Mouse (Mus musculus): ENCODE results near the gene Aspscr1. TPM values are rescaled to one million over a fixed set of nuclear protein-coding genes. Genes with fewer than 3 reads are reported as not detected.

Gene Aspscr1
- polyA plus RNA-seq, 1 experiment from 2014 or later = 107 TPM

- no peak for ATAC-seq (ENCODE audit: insufficient number of reproducible peaks, low FRiP score, low TSS enrichment, low read depth)
- no peak overlapping the region for H3K4me3 ChIP-seq
Observed at GRCm38 (mm10) chr11:120647047-120647830, 25.5 kb upstream of the Aspscr1 start.

GRCm38 (mm10) chr11:120648001-120648476 is 24.7 kb upstream of the Aspscr1 start, which contains the start of gene Myadml2:
TSS of gene Myadml2 (minus strand) at chr11:120648158.
- no peak within 1 kb of the TSS for H3K9ac ChIP-seq
- no peak for ATAC-seq (ENCODE audit: insufficient number of reproducible peaks, low FRiP score, low TSS enrichment, low read depth)
- H3K36me3 ChIP-seq = no peaks in the 10 kb centered on the region
- 4% methylated on average over 13 of the region's 13 CpGs for WGBS
- peaks cover 13% of the 10 kb centered on the region for H3K4me1 ChIP-seq
- H3K27me3 ChIP-seq = peaks cover 13% of the 10 kb centered on the region
- H3K27ac ChIP-seq = no peak within 1 kb of the TSS
- no peak within 1 kb of the TSS for H3K4me3 ChIP-seq
- H3K4me2 ChIP-seq = peak within 1 kb of the TSS; percentile 20; the same call in 1 of the 2 replicates
- no peaks in the 10 kb centered on the region for H3K9me3 ChIP-seq

More at GRCm38 (mm10) chr11:120647047-120647830, 25.5 kb upstream of the Aspscr1 start:
- WGBS = 79% methylated on average over 35 of the region's 35 CpGs
- Histone ChIP-seq H3K27ac (no peak overlapping the region), H3K9ac (no peak overlapping the region), H3K9me3 (no peaks in the 10 kb centered on the region), H3K4me2 (no peak overlapping the region), H3K36me3 (no peaks in the 10 kb centered on the region), H3K4me1 (peaks cover 21% of the 10 kb centered on the region), H3K27me3 (peaks cover 13% of the 10 kb centered on the region)

DNA sequence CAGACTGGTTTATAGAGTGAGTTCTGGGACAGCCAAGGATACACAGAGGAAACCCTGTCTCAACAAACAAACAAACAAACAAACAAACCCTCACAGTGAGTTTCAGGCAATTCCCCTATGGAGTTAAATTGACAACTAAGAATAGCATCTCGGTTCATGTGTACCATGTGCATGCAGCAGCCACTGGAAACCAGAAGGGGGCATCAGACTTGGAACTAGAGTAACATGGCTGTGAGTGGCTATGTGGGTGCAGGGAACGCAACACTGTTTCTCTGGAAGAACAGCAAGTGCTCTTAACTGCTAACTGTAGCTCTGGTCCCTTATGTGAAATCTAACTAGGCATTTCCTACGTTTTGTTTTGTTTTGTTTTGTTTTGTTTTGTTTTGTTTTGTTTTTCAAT is 20.9 kb upstream of the Aspscr1 start:
- Histone ChIP-seq H3K36me3 (no peaks in the 10 kb centered on the region), H3K27ac (no peak overlapping the region), H3K27me3 (peaks cover 19% of the 10 kb centered on the region), H3K4me1 (peaks cover 7% of the 10 kb centered on the region), H3K4me2 (no peak overlapping the region), H3K9ac (no peak overlapping the region), H3K4me3 (no peak overlapping the region), H3K9me3 (no peaks in the 10 kb centered on the region)
- 77% methylated on average over 3 of the region's 3 CpGs for WGBS
- no peak for ATAC-seq (ENCODE audit: insufficient number of reproducible peaks, low FRiP score, low TSS enrichment, low read depth)

DNA sequence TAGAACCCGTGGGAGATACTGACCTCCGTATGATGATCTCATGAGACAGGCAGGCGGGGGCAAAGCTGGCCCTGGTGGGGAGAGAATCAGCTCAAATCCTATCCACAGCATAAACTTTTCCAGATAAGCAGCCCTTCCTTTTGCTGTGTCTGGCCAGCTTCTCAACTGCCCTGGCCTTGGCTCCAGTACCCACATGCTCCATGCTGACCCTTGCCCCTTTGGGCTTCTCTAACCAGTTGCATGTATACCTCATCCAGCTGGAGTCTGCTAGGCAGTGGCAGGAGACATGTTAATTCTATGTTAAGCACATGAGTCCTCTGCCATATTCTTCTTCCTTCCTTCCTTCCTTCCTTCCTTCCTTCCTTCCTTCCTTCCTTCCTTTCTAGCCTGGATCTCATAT is 18.0 kb upstream of the Aspscr1 start:
- no peaks in the 10 kb centered on the region for H3K9me3 ChIP-seq
- no peak for ATAC-seq (ENCODE audit: insufficient number of reproducible peaks, low FRiP score, low TSS enrichment, low read depth)
- H3K4me1 ChIP-seq = peaks cover 9% of the 10 kb centered on the region
- no peak overlapping the region for H3K4me3 ChIP-seq
- H3K36me3 ChIP-seq = no peaks in the 10 kb centered on the region
- WGBS = 70% methylated on average over 3 of the region's 3 CpGs
- no peak overlapping the region for H3K9ac ChIP-seq
- peaks cover 33% of the 10 kb centered on the region for H3K27me3 ChIP-seq
- no peak overlapping the region for H3K4me2 ChIP-seq
- H3K27ac ChIP-seq = no peak overlapping the region

DNA sequence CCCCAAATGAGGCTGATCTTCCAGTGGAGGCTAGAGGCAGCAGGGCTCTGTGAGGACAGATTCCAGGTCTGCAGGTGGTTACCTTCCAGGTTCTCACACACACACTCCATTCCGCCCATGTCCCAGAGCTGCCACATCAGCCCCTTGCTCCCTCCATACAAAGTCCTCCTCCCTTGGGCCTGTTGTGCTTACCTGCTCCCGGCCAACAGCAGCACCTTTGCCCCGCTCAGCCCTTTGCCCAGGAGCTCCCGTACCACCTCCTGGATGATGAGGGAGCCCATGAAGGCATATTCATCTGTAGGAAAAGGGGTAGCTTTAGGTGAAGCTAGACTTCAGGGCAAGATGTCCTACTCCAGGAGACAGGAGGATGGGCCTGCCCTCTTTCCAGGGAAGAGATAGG is 15.5 kb upstream of the Aspscr1 start:
- Histone ChIP-seq H3K4me2 (no peak overlapping the region), H3K9ac (no peak overlapping the region), H3K4me1 (peaks cover 25% of the 10 kb centered on the region), H3K9me3 (no peaks in the 10 kb centered on the region), H3K36me3 (no peaks in the 10 kb centered on the region), H3K27me3 (peaks cover 59% of the 10 kb centered on the region), H3K4me3 (no peak overlapping the region), H3K27ac (no peak overlapping the region)
- no peak for ATAC-seq (ENCODE audit: insufficient number of reproducible peaks, low FRiP score, low TSS enrichment, low read depth)
- WGBS = 81% methylated on average over 4 of the region's 4 CpGs

- Histone ChIP-seq H3K9me3 (no peaks in the 10 kb centered on the region), H3K9ac (no peak overlapping the region), H3K27me3 (peaks cover 74% of the 10 kb centered on the region), H3K36me3 (no peaks in the 10 kb centered on the region), H3K27ac (no peak overlapping the region), H3K4me3 (peak overlapping the region; percentile 48), H3K4me2 (peak overlapping the region; percentile 91), H3K4me1 (peaks cover 25% of the 10 kb centered on the region)
- 4% methylated on average over 24 of the region's 24 CpGs for WGBS
- no peak for ATAC-seq (ENCODE audit: insufficient number of reproducible peaks, low FRiP score, low TSS enrichment, low read depth)
Observed at GRCm38 (mm10) chr11:120658876-120659410, 13.8 kb upstream of the Aspscr1 start.

GRCm38 (mm10) chr11:120659509-120660300 is 13.1 kb upstream of the Aspscr1 start:
- WGBS = 1% methylated on average over 50 of the region's 50 CpGs
- H3K9ac ChIP-seq = peak overlapping the region; percentile 26; the same call in 1 of the 2 replicates
- H3K36me3 ChIP-seq = no peaks in the 10 kb centered on the region
- no peaks in the 10 kb centered on the region for H3K9me3 ChIP-seq
- peaks cover 74% of the 10 kb centered on the region for H3K27me3 ChIP-seq
- no peak overlapping the region for H3K27ac ChIP-seq
- ATAC-seq (ENCODE audit: insufficient number of reproducible peaks, low FRiP score, low TSS enrichment, low read depth) = no peak
- peak overlapping the region; percentile 48 for H3K4me3 ChIP-seq
- H3K4me2 ChIP-seq = peak overlapping the region; percentile 91
- H3K4me1 ChIP-seq = peaks cover 25% of the 10 kb centered on the region

DNA sequence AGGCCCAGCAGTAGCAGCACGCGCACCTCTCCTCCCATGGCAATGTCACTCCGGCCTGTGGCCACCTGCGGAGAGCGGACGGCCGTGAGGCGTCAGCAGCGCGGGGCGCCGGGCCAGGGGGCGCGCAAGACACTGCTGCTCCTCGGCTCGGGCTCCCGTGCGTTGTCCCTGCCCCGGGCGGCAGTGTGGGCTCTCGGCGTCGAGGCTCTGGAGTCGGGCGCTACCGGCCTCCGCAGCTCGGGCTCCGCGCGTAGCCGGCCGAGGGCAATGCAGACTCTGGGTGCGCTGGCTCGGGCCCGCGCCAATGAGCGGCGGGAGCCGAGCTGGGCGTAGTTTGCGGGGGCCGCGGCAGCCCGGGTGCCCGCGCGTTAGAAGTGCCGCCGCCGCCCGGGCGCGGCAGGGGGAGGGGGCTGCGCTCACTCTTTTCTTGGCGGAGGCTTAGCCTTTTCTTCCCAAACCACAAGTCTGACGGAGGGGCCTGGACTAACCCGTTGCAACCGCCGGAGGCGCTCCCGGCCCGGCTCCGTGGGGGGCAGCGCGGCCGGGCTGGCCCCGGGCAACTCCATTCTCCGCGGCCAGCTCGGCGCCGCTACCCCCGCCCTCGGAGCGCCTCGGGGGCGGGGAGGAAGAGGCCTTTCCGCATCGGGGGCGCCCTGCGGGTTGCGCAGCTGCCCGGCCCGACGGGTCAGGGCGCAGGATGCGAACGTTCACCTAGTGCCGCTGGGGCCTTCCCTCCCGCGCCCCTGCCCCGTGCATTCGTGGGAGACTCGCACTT is 12.3 kb upstream of the Aspscr1 start:
- WGBS = 0% methylated on average over 68 of the region's 95 CpGs
- no peak for ATAC-seq (ENCODE audit: insufficient number of reproducible peaks, low FRiP score, low TSS enrichment, low read depth)
- H3K4me3 ChIP-seq = peak overlapping the region; percentile 48
- peak overlapping the region; percentile 91 for H3K4me2 ChIP-seq
- H3K27ac ChIP-seq = no peak overlapping the region
- H3K9me3 ChIP-seq = no peaks in the 10 kb centered on the region
- peaks cover 74% of the 10 kb centered on the region for H3K27me3 ChIP-seq
- peak overlapping the region; percentile 26; the same call in 1 of the 2 replicates for H3K9ac ChIP-seq
- peaks cover 26% of the 10 kb centered on the region for H3K4me1 ChIP-seq
- H3K36me3 ChIP-seq = no peaks in the 10 kb centered on the region

DNA sequence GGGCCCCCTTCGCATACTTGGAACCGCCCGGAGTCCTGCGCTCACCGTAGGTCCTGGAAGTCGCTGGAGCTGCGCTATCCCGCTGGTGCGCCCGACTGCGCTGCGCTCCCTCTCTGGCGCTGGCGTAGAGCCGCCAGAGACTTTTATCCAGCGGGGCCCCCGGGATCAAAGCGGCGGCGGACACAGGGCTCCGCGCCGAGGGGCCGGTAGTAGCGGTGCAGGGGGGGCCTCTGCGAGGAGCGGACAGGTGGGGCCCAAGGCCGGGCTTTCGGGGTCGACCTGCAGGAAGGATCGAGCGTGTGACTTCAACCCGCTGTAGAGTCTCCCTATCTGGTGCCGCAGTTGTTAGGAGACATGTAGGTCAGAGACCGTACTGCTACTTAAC is 11.7 kb upstream of the Aspscr1 start, which contains the start of gene Notum:
Gene Notum, minus strand, starts transcription at position 100 of the 385 bp plus-strand sequence.
- peaks cover 27% of the 10 kb centered on the region for H3K4me1 ChIP-seq
- ATAC-seq (ENCODE audit: insufficient number of reproducible peaks, low FRiP score, low TSS enrichment, low read depth) = no peak
- peaks cover 74% of the 10 kb centered on the region for H3K27me3 ChIP-seq
- H3K9me3 ChIP-seq = no peaks in the 10 kb centered on the region
- H3K36me3 ChIP-seq = no peaks in the 10 kb centered on the region
- H3K9ac ChIP-seq = peak within 1 kb of the TSS; percentile 26; the same call in 1 of the 2 replicates
- H3K4me3 ChIP-seq = peak within 1 kb of the TSS; percentile 48
- no peak within 1 kb of the TSS for H3K27ac ChIP-seq
- WGBS = under 1% methylated on average over 35 of the region's 35 CpGs
- peak within 1 kb of the TSS; percentile 91 for H3K4me2 ChIP-seq

DNA sequence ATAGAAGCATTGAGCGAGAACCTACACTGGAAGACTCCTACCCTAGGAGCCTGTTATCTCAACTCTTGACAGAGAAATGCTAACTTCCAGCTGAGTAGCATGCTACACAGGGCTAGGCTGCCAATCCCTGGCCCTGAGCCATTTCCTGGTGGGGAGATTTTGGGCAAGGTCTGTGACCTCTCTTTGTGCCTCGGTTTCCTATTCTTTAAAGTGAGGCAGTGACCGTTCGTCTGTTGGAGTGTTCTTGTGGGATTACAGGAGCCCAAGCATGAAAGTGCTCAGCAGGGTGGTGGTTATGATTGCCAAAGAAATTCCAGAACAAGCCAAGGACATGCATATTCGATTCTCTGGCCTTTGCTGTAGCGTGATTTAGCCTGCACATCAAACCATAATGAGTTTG is 10.0 kb upstream of the Aspscr1 start:
- no peak overlapping the region for H3K4me3 ChIP-seq
- no peak overlapping the region for H3K9ac ChIP-seq
- H3K4me2 ChIP-seq = no peak overlapping the region
- WGBS = 73% methylated on average over 6 of the region's 6 CpGs
- peaks cover 61% of the 10 kb centered on the region for H3K27me3 ChIP-seq
- no peak for ATAC-seq (ENCODE audit: insufficient number of reproducible peaks, low FRiP score, low TSS enrichment, low read depth)
- no peaks in the 10 kb centered on the region for H3K9me3 ChIP-seq
- H3K36me3 ChIP-seq = no peaks in the 10 kb centered on the region
- H3K27ac ChIP-seq = no peak overlapping the region
- peaks cover 37% of the 10 kb centered on the region for H3K4me1 ChIP-seq

GRCm38 (mm10) chr11:120663714-120664113 is 9.1 kb upstream of the Aspscr1 start:
- peaks cover 51% of the 10 kb centered on the region for H3K27me3 ChIP-seq
- no peak overlapping the region for H3K4me2 ChIP-seq
- H3K9ac ChIP-seq = no peak overlapping the region
- WGBS = 90% methylated on average over 5 of the region's 5 CpGs
- H3K27ac ChIP-seq = no peak overlapping the region
- ATAC-seq (ENCODE audit: insufficient number of reproducible peaks, low FRiP score, low TSS enrichment, low read depth) = no peak
- H3K36me3 ChIP-seq = no peaks in the 10 kb centered on the region
- H3K4me1 ChIP-seq = peaks cover 37% of the 10 kb centered on the region
- H3K4me3 ChIP-seq = no peak overlapping the region
- no peaks in the 10 kb centered on the region for H3K9me3 ChIP-seq

Measured in limb, embryonic 15.5 days (tissue).